Mouse (Mus musculus): Measurements from ENCODE around the gene Rora. TPM values are rescaled to one million over a fixed set of nuclear protein-coding genes. Genes with fewer than 3 reads are reported as not detected.

Gene Rora
- polyA plus RNA-seq, 1 experiment from 2014 or later, result 8.9 TPM

DNA sequence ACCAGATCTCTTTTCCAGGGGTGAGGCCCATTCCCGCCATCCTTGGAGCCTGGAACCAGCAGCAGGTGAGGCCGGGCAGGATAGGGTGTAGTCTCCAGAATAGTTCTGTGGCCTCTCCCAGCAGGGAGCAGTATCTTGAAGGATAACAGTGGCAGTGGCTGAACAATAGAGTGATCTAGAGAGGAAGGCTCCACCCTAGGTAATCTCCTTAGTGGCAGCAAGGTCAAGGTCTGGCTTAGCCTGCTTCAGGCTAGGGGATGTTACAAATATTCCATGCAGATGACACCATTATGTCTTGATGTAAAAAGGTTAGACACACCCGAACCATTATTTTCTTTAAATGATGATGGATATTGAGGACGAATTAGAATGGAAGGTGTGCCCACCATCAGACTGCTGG is 144.6 kb downstream of the Rora start:
- ATAC-seq (replicated peaks; ENCODE audit: low FRiP score), result no peak
- no peak overlapping the region for H3K4me2 ChIP-seq
- no peak overlapping the region for H3K27ac ChIP-seq
- H3K4me1 ChIP-seq, result peaks cover 11% of the 10 kb centered on the region
- no peaks in the 10 kb centered on the region for H3K36me3 ChIP-seq
- no peaks in the 10 kb centered on the region for H3K27me3 ChIP-seq
- no peak overlapping the region for H3K9ac ChIP-seq
- H3K4me3 ChIP-seq (replicated peaks), result no peak overlapping the region
- H3K9me3 ChIP-seq (replicated peaks), result no peaks in the 10 kb centered on the region
- WGBS, result 96% methylated on average over 4 of the region's 4 CpGs

DNA sequence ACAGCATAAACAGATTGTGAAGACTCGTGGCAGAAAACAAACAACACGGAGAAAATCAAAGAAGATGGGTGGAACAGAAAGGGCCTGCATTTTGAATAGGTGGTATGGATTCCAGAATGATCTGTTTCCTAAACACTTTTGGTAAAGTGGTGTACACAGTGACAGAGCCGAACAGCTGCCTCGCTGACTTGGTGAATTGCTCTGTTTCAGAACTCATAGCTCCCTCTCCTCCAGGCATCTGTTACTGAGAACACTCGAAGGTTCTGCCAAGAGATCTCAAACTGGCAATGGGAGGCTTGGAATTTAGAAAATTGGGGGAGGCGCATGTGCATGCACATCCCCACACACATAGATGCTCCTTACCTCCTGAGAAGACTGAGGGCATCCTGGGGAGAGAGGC is 145.5 kb downstream of the Rora start:
- H3K9me3 ChIP-seq (replicated peaks), result no peaks in the 10 kb centered on the region
- H3K4me3 ChIP-seq (replicated peaks), result no peak overlapping the region
- H3K4me1 ChIP-seq, result peaks cover 15% of the 10 kb centered on the region
- H3K27me3 ChIP-seq, result no peaks in the 10 kb centered on the region
- 87% methylated on average over 6 of the region's 6 CpGs for whole genome bisulfite sequencing
- no peak for ATAC-seq (replicated peaks; ENCODE audit: low FRiP score)
- H3K36me3 ChIP-seq, result no peaks in the 10 kb centered on the region
- no peak overlapping the region for H3K4me2 ChIP-seq
- H3K9ac ChIP-seq, result no peak overlapping the region
- H3K27ac ChIP-seq, result no peak overlapping the region

DNA sequence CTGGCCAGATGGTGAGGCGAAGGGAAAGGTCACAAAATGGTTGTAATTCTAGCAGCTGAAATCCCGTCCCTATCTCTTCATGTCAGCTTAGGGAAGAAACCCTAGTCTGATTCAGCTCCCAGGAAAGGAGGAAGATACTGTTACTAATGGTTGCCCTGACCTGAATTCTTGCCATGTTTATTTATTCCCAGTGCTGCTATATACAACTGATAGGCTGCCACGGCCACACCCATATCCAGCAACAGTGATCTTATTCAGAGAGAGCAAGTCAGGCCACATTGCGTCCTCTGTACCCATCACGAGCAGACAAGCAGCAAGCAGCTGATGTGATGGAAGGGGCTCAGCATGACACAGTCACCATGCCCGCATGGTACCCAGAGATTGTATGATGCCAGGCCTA is 150.6 kb downstream of the Rora start:
- Histone ChIP-seq H3K4me3 (replicated peaks) (no peak overlapping the region), H3K9me3 (replicated peaks) (no peaks in the 10 kb centered on the region), H3K4me1 (peaks cover 18% of the 10 kb centered on the region), H3K27ac (peak overlapping the region; percentile 32; the same call in 1 of the 2 replicates), H3K36me3 (no peaks in the 10 kb centered on the region), H3K27me3 (no peaks in the 10 kb centered on the region), H3K4me2 (no peak overlapping the region), H3K9ac (no peak overlapping the region)
- peak; percentile 66 for ATAC-seq (replicated peaks; ENCODE audit: low FRiP score)
- 42% methylated on average over 6 of the region's 6 CpGs for WGBS

DNA sequence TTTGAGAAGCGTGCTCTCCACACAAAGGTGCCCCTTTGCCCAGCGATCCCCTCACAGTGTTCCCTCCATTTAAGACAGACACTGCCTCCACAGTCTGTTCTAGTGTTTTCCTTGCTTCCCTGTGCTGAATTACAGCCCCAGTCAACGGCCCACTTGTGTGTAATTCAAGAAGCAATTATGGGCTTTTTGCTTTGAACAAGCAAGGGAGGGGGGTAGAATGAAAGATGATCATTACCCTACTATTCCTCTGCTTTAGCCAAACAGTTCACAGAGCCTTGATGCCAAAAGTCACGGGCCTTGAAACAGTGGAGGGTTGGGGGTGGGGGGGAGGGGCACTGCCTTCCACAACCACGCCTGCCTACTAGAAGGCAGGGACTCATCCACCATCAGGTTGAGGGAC is 152.2 kb downstream of the Rora start:
- Histone ChIP-seq H3K4me2 (no peak overlapping the region), H3K27me3 (no peaks in the 10 kb centered on the region), H3K27ac (peak overlapping the region; percentile 56), H3K9ac (no peak overlapping the region), H3K4me1 (peaks cover 18% of the 10 kb centered on the region), H3K9me3 (replicated peaks) (no peaks in the 10 kb centered on the region), H3K4me3 (replicated peaks) (no peak overlapping the region), H3K36me3 (no peaks in the 10 kb centered on the region)
- WGBS, result 20% methylated on average over 5 of the region's 5 CpGs
- peak; percentile 52; the same call in 1 of the 2 replicates for ATAC-seq (replicated peaks; ENCODE audit: low FRiP score)

DNA sequence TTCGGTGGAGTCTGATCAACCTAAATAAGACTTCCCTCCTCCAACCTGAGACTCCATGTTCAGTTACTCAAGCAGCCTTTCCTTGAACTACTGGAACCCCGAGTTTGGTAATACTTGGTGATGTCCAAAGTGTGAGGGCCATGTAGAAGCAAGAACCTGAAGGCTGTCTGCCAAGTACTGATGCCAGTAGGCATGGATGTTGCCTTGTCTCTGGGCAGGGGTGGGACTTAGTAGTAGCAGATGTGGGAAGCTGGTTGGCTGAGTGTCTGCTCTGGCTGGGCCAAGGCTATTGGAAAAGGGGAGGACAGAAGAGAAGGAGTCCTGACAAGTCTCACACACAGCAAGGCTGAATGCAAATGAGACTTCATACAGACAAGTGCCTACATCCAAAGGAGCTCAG is 154.1 kb downstream of the Rora start:
- H3K4me3 ChIP-seq (replicated peaks), result no peak overlapping the region
- H3K27me3 ChIP-seq, result no peaks in the 10 kb centered on the region
- no peak overlapping the region for H3K4me2 ChIP-seq
- H3K9me3 ChIP-seq (replicated peaks), result no peaks in the 10 kb centered on the region
- H3K27ac ChIP-seq, result no peak overlapping the region
- H3K36me3 ChIP-seq, result no peaks in the 10 kb centered on the region
- ATAC-seq (replicated peaks; ENCODE audit: low FRiP score), result no peak
- H3K4me1 ChIP-seq, result peaks cover 21% of the 10 kb centered on the region
- WGBS, result 89% methylated on average over 2 of the region's 2 CpGs
- H3K9ac ChIP-seq, result no peak overlapping the region

DNA sequence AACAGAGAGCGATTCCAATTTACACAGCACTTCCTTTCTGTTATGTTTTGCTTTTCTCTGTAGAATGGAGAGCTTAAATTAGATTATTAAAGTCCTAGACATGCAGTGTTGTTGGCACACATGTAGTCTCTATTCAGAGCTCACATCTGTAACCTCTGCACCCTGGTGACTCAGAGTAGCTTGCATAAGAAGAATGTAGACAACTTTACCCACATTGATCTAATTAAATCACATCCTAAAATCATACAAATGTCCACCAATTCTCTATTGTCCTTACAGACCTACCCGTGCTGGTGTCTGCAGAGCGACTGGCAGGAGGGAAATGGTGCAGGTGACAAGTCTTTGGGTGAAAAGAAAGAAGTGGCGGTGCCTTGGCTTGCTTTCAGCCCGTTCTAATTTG is 155.9 kb downstream of the Rora start:
- Histone ChIP-seq H3K4me2 (no peak overlapping the region), H3K4me3 (replicated peaks) (no peak overlapping the region), H3K4me1 (peaks cover 24% of the 10 kb centered on the region), H3K36me3 (no peaks in the 10 kb centered on the region), H3K27ac (no peak overlapping the region), H3K9me3 (replicated peaks) (no peaks in the 10 kb centered on the region), H3K9ac (no peak overlapping the region), H3K27me3 (no peaks in the 10 kb centered on the region)
- WGBS, result 83% methylated on average over 5 of the region's 5 CpGs
- no peak for ATAC-seq (replicated peaks; ENCODE audit: low FRiP score)

DNA sequence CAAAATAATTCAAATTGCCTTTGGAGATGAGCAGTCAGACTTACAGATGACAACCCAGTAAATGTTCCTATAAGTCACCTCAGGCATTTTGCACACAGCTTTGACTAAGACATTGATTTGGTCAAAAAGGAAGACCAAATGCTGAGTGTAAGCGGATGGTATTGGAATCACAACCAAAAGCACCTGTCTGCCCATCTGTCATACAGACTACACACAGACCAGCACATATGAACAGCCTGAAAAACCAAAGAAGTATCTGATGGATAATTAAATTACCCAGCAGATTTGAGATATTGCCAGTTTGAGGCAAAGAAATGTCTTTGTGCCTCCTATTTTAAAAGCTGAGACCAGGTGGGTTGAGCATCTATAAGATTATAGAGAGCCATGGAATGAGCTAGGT is 161.1 kb downstream of the Rora start:
- H3K27ac ChIP-seq, result no peak overlapping the region
- no peak for ATAC-seq (replicated peaks; ENCODE audit: low FRiP score)
- 93% methylated on average over 1 of the region's 1 CpGs for WGBS

DNA sequence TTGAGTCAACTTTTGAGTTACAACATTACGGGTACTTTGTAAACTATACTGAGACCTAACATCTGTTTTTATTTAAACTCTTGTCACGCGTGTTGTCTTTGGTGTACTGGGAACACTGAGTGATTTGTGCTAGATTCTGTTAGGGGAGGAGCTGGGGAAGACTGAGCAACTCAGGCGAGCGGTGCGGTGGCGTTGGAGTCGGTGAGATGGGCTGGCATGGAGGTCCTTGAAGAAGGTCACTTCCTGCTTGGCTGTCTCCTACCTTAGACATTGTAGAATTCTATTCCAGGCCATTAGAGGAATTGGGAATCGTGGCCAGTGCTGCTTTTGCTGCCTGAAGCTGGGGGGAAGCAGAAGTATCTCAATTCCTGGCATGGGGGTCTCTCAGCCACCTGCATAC is 162.3 kb downstream of the Rora start:
- Histone ChIP-seq H3K9me3 (replicated peaks) (no peaks in the 10 kb centered on the region), H3K27ac (no peak overlapping the region), H3K9ac (no peak overlapping the region), H3K36me3 (no peaks in the 10 kb centered on the region), H3K4me2 (no peak overlapping the region), H3K4me1 (peaks cover 20% of the 10 kb centered on the region), H3K27me3 (no peaks in the 10 kb centered on the region), H3K4me3 (replicated peaks) (no peak overlapping the region)
- 90% methylated on average over 9 of the region's 9 CpGs for WGBS
- ATAC-seq (replicated peaks; ENCODE audit: low FRiP score), result no peak

More for the DNA sequence above, 161.1 kb downstream of the Rora start:
- Histone ChIP-seq H3K9ac (no peak overlapping the region), H3K4me3 (replicated peaks) (no peak overlapping the region), H3K4me2 (no peak overlapping the region), H3K9me3 (replicated peaks) (no peaks in the 10 kb centered on the region), H3K27me3 (no peaks in the 10 kb centered on the region), H3K36me3 (no peaks in the 10 kb centered on the region), H3K4me1 (peaks cover 13% of the 10 kb centered on the region)

DNA sequence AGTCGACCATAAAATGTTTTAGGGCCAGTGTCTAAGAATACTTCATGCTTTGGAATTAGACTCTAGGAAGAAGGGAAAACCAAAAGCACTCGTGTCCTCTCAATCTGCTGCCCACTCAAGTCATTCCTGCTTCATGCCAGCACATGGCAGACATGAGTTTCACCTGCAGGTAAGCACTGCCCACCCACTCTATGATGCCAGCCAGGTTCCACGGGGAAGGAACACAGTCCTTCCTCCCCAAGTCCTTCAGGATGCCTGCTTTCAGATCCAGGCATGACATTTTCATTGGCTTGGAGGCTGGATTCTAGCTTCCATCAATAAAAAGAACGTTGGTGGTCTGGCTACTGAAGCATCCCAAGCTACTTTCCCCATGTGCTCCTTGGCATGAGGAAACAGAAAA is 166.4 kb downstream of the Rora start:
- H3K4me1 ChIP-seq, result peaks cover 16% of the 10 kb centered on the region
- no peaks in the 10 kb centered on the region for H3K27me3 ChIP-seq
- H3K9ac ChIP-seq, result no peak overlapping the region
- no peaks in the 10 kb centered on the region for H3K9me3 ChIP-seq (replicated peaks)
- no peak overlapping the region for H3K4me2 ChIP-seq
- H3K4me3 ChIP-seq (replicated peaks), result no peak overlapping the region
- 71% methylated on average over 4 of the region's 4 CpGs for WGBS
- H3K27ac ChIP-seq, result no peak overlapping the region
- H3K36me3 ChIP-seq, result no peaks in the 10 kb centered on the region
- no peak for ATAC-seq (replicated peaks; ENCODE audit: low FRiP score)

DNA sequence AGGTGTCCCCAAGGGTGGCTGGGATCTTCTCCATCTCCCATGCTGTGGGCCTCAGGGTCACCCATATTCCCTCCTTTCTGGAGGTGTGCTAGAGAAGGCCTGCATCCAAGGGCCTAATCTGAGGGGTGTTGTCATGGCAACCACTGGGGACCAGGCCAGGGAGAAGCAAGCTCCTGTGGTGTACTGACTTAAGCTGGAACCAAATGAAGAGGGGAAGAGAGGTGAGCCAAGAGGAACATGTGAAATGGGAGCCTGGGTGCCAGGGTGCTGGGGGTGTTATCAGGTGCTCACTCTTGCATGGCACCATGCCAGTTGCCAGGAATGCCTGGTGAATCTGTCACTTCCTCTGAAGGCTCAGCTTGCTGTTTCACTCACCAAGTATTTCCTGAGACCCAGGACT is 166.9 kb downstream of the Rora start:
- Histone ChIP-seq H3K9me3 (replicated peaks) (no peaks in the 10 kb centered on the region), H3K36me3 (no peaks in the 10 kb centered on the region), H3K4me2 (no peak overlapping the region), H3K4me1 (peaks cover 21% of the 10 kb centered on the region), H3K4me3 (replicated peaks) (no peak overlapping the region), H3K9ac (no peak overlapping the region), H3K27me3 (no peaks in the 10 kb centered on the region), H3K27ac (no peak overlapping the region)
- no peak for ATAC-seq (replicated peaks; ENCODE audit: low FRiP score)

DNA sequence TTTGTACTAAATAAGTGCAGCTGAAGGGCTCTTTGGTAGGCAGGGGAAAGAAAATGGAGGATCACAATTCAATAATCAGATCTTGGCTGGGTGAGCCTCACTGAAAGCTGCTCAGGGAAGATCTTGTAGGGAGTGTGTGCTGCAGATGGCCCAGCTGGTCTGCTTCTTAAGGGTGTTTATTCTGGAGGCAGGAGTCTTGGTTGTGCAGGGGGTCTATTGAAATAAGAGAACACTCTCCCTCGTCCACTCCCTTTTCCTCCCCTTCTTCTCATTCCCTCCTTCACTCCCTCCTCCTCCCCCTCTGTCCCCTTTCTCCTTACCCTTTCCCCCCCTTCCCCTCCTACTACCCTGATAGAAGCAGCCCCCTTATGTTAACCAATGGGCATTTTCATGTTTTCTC is 167.8 kb downstream of the Rora start:
- WGBS, result 21% methylated on average over 1 of the region's 1 CpGs
- H3K9me3 ChIP-seq (replicated peaks), result no peaks in the 10 kb centered on the region
- H3K9ac ChIP-seq, result no peak overlapping the region
- no peaks in the 10 kb centered on the region for H3K36me3 ChIP-seq
- no peak overlapping the region for H3K4me3 ChIP-seq (replicated peaks)
- H3K27me3 ChIP-seq, result no peaks in the 10 kb centered on the region
- no peak overlapping the region for H3K4me2 ChIP-seq
- peaks cover 29% of the 10 kb centered on the region for H3K4me1 ChIP-seq
- no peak overlapping the region for H3K27ac ChIP-seq
- ATAC-seq (replicated peaks; ENCODE audit: low FRiP score), result no peak

DNA sequence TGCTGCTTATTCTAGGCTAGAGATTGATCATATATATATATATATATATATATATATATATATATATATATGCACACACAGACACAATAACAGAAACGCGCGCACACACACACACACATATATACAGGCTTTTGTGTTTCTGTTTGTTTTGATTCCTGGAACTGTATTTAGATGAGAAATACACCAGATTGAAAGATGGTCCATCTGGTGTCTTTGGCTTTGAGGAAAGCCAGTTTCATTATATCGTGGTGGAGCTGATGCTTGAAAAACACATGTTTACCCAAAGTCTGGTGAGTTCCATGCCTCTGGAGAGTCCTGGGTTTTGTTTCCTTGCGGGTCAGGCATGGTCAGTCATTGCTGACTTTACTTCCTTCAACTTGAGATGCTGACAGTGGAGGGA is 169.7 kb downstream of the Rora start:
- H3K4me1 ChIP-seq, result peaks cover 29% of the 10 kb centered on the region
- no peak overlapping the region for H3K27ac ChIP-seq
- H3K4me2 ChIP-seq, result no peak overlapping the region
- no peak overlapping the region for H3K4me3 ChIP-seq (replicated peaks)
- 91% methylated on average over 5 of the region's 5 CpGs for WGBS
- no peaks in the 10 kb centered on the region for H3K27me3 ChIP-seq
- H3K9ac ChIP-seq, result no peak overlapping the region
- no peak for ATAC-seq (replicated peaks; ENCODE audit: low FRiP score)
- no peaks in the 10 kb centered on the region for H3K9me3 ChIP-seq (replicated peaks)
- H3K36me3 ChIP-seq, result no peaks in the 10 kb centered on the region

DNA sequence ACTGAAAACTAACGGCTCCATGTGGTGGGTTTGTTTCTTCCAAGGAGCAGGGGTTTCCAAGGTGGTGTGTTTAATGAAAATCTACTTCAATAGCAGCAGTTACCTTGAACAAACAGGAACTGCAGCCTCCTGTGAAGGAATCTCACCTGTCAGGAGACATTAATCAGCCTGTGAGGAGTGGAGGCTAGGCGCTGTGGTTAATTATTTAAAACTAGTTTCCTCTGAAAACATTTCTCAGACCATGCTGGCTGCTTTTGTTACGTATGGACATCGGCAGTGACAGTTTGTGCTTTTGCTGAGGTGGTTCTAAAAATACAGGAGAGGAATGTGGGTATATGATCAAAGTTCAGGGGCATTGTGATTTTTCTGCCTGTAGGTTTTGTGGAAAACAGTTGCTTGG is 171.5 kb downstream of the Rora start:
- Histone ChIP-seq H3K27me3 (no peaks in the 10 kb centered on the region), H3K27ac (peak overlapping the region; percentile 61), H3K9me3 (replicated peaks) (no peaks in the 10 kb centered on the region), H3K4me3 (replicated peaks) (no peak overlapping the region), H3K4me1 (peaks cover 29% of the 10 kb centered on the region), H3K9ac (no peak overlapping the region), H3K36me3 (no peaks in the 10 kb centered on the region), H3K4me2 (0 out of 2 replicates have a peak overlapping the region, but pooled peaks have one; percentile 1)
- 18% methylated on average over 4 of the region's 4 CpGs for WGBS
- ATAC-seq (replicated peaks; ENCODE audit: low FRiP score), result no peak
